Mouse (Mus musculus): Measurements from ENCODE around the gene Cxcl2.

DNA sequence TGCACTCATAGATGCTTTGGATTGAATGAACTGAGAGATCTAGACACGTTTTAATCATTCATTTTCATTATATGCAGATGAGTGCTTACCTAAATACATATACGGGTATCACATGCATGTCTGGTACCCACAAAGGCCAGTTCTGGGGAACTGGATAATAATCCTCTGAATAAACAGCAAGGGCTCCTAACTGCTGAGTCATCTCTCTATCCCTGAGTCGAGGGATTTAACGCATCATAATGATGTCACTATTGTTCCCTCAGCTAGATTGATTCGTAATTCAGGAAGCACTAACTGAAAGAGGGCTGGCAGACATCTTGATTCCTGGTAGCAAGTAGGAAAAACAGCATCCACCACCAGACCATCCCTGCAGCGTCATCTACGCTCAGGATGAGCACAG lies 3.0 kb upstream of the Cxcl2 start:
- TF ChIP-seq CTCF (IDR thresholded peaks at IDR 0.05; ENCODE audit: extremely low read depth, insufficient read length, insufficient replicate concordance, low read depth, low read length): no peak
- TF ChIP-seq POLR2A (IDR thresholded peaks at IDR 0.05; ENCODE audit: low read depth, low read length): no peak

All from small intestine, adult 2 months (tissue).